12 mouse cellular contexts compared by ENCODE assay signal in the genomic region with DNA sequence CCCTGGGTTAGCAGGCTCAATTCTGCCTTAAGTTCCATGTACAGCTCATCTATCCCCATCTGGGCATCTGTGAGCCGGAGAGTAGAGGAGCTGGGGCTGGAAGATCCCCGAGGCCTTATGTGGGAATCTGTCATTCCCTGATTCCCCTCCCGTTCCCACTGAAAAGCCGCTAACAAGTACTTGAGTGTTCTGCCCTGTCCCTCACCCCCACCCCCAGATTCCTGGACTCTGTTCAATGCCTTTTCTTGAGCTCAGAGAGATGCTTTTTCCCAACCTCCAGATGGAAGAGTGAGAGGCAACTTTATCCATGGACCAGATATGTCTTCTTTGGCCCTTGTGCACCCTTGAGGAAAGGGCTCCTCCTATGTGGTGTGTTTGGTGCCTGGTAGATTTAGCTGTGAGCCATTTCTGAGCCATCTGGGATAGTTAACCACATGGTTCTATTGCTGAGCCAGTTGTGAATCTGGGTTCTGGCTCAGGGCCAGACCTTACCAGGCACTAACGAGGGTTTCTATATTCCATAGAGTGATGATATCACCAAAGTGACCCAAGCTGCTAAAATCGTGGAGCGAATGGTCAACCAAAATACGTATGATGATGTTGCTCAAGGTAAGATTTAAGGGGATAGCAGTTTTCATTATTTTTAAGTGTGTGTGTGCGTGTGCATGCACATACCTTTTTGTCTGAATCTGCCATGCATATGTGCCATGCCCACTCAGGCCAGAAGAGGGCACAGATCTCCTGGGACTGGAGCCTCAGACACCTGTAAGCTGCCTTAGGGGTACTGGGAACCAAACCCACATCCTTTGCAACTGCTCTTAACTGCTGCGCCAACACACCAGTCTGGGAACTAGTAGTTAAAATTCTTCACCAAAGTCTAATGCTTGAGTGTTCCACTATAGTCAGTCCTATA. TPM values are rescaled to one million over a fixed set of nuclear protein-coding genes. Genes with fewer than 3 reads are reported as not detected.
A peak's percentile ranks its signal among the peaks of the same experiment; 100 is the strongest.
DNase-seq lines count a peak whose midpoint lies in the region; TF ChIP-seq lines count a peak whose summit lies in the region.
"Had no signal": no experiment of that assay in that cellular context is flagged by ENCODE, and none has a peak within 500 bp of the region (broad histone marks: within the 10 kb centered on the region; RNA-seq: fewer than 3 reads in every experiment).

No protein-coding gene starts in this region.

- H3K27me3 ChIP-seq in small intestine, adult 2 months (ENCODE audit: control insufficient read depth, insufficient read depth, low read length), result no peaks in the 10 kb centered on the region

- peak; percentile 59 to 64 for DNase-seq in cerebellum, postnatal 10 days
- DNase-seq in cerebellum, postnatal 36 days, result no peak
- DNase-seq in left cerebral cortex, postnatal 4 days, result peak; percentile 57
- no peak for DNase-seq in left cerebral cortex, adult 11 months (ENCODE audit: low spot score)
- DNase-seq in ES-CJ7 (ENCODE audit: low read depth, low spot score), result peak; percentile 19
- DNase-seq in frontal cortex, postnatal 36 days (ENCODE audit: low spot score in 2 of 2), result no peak
- no peak for DNase-seq in gastrocnemius, postnatal 14 days
- DNase-seq: adrenal gland, postnatal 14 days; retina, postnatal 1 day had no signal

- no peak overlapping the region for H3K4me3 ChIP-seq in small intestine, adult 2 months (ENCODE audit: low read depth, low read length)
- H3K4me3 ChIP-seq: limb, embryonic 13.5 days had no signal

- no peak overlapping the region for H3K27ac ChIP-seq in small intestine, adult 2 months (ENCODE audit: insufficient read depth, low read depth, low read length)
- H3K27ac ChIP-seq: limb, embryonic 13.5 days had no signal

- no peak for TF ChIP-seq POLR2A in small intestine, adult 2 months (IDR thresholded peaks at IDR 0.05; ENCODE audit: low read depth, low read length)

- 79% methylated on average over 10 of the region's 10 CpGs for WGBS in small intestine, adult 2 months

- no peaks in the 10 kb centered on the region for H3K4me1 ChIP-seq in small intestine, adult 2 months (ENCODE audit: control insufficient read depth, insufficient read depth, insufficient read length, low read length)
- H3K4me1 ChIP-seq: limb, embryonic 13.5 days had no signal

- TF ChIP-seq CTCF in small intestine, adult 2 months (IDR thresholded peaks at IDR 0.05; ENCODE audit: extremely low read depth, insufficient read length, insufficient replicate concordance, low read depth, low read length), result peak; percentile 22; the same call in 1 of the 2 replicates

- H3K36me3 ChIP-seq in small intestine, adult 2 months (ENCODE audit: control insufficient read depth, insufficient read depth, low read length), result no peaks in the 10 kb centered on the region
- H3K36me3 ChIP-seq: limb, embryonic 13.5 days had no signal

- intact Hi-C loops in left cerebral cortex, postnatal 4 days (cut with DNase I), result loop anchor here (5.0 kb wide), 1 partner anchor 88 kb away; no protein-coding TSS in a partner anchor
- intact Hi-C loops in gastrocnemius, postnatal 14 days (cut with DNase I; ENCODE audit: low total_unique reads), result loop anchor here (5.0 to 10.0 kb wide), 4 partner anchors 42 to 135 kb away; no protein-coding TSS in a partner anchor

RNA-seq across cellular contexts. Expression of a gene that starts 30.2 kb away (rescaled TPM):
- total RNA-seq in left cerebral cortex, postnatal 4 days (2021), result 10 to 100 TPM; 70.3 to 78.4 TPM
- 7.6 and 9.3 TPM in 2 replicates for polyA plus RNA-seq in small intestine, adult 2 months (2012; rRNA removed)
- 1 to 10 TPM; 6.7 to 9.9 TPM for total RNA-seq in gastrocnemius, postnatal 14 days (2021)
- total RNA-seq: monocyte, adult 5-6 weeks had no signal

RNA-seq across cellular contexts. Expression of a gene that starts 40.4 kb away (rescaled TPM):
- total RNA-seq in left cerebral cortex, postnatal 4 days (2021), result 1 to 10 TPM; 2.1 to 3.7 TPM
- 1.3 and 5.4 TPM in 2 replicates for polyA plus RNA-seq in small intestine, adult 2 months (2012; rRNA removed)
- under 1 TPM; 0.47 to 0.58 TPM for total RNA-seq in gastrocnemius, postnatal 14 days (2021)
- total RNA-seq: monocyte, adult 5-6 weeks had no signal

RNA-seq across cellular contexts. Expression of a gene that starts 40.6 kb away (rescaled TPM):
- 100 to 1,000 TPM; 146 to 159 TPM for total RNA-seq in left cerebral cortex, postnatal 4 days (2021)
- polyA plus RNA-seq in small intestine, adult 2 months (2012; rRNA removed), result 12.5 and 16.0 TPM in 2 replicates
- 10 to 100 TPM; 16.2 to 17.1 TPM for total RNA-seq in gastrocnemius, postnatal 14 days (2021)

Comparison
In these comparisons a context has a peak if more than half of its experiments do, and no peak if none do; other contexts are left out.
1. DNase-seq: peak in cerebellum, postnatal 10 days (2 of 2), left cerebral cortex, postnatal 4 days (single experiment) and ES-CJ7 (single experiment); none in cerebellum, postnatal 36 days (0 of 2), left cerebral cortex, adult 11 months (single experiment), frontal cortex, postnatal 36 days (0 of 2) and gastrocnemius, postnatal 14 days (single experiment).
2. RNA of a gene that starts 30.2 kb away (total RNA-seq): 70.3 to 78.4 TPM in left cerebral cortex, postnatal 4 days; 6.7 to 9.9 TPM in gastrocnemius, postnatal 14 days; every median in the first group is over 4 times any median in the second.
3. RNA of a gene that starts 40.6 kb away (total RNA-seq): 146 to 159 TPM in left cerebral cortex, postnatal 4 days; 16.2 to 17.1 TPM in gastrocnemius, postnatal 14 days; every median in the first group is over 4 times any median in the second.